Mouse (Mus musculus): ENCODE results near the gene Kantr. TPM values are rescaled to one million over a fixed set of nuclear protein-coding genes. Genes with fewer than 3 reads are reported as not detected.

The Kantr gene
- polyA plus RNA-seq, 1 experiment from 2014 or later, result 2.5 TPM

- Histone ChIP-seq H3K27me3 (no peaks in the 10 kb centered on the region), H3K9me3 (replicated peaks) (no peaks in the 10 kb centered on the region), H3K4me2 (no peak overlapping the region), H3K36me3 (peaks cover 19% of the 10 kb centered on the region), H3K4me1 (replicated peaks) (peaks cover 18% of the 10 kb centered on the region), H3K9ac (no peak overlapping the region), H3K4me3 (replicated peaks) (no peak overlapping the region), H3K27ac (no peak overlapping the region)
- WGBS (ENCODE audit: insufficient replicate concordance), result 81% methylated on average over 6 of the region's 6 CpGs
- no peak for ATAC-seq (ENCODE audit: low read depth)
- no peak for DNase-seq
These were observed 47.9 kb downstream of the Kantr start for GRCm38 (mm10) chrX:152279384-152279783.

GRCm38 (mm10) chrX:152271189-152271588, 56.1 kb downstream of the Kantr start:
- Histone ChIP-seq H3K9me3 (replicated peaks) (no peaks in the 10 kb centered on the region), H3K9ac (no peak overlapping the region), H3K4me2 (no peak overlapping the region), H3K4me3 (replicated peaks) (no peak overlapping the region), H3K4me1 (replicated peaks) (no peaks in the 10 kb centered on the region), H3K36me3 (peaks cover 96% of the 10 kb centered on the region), H3K27me3 (no peaks in the 10 kb centered on the region), H3K27ac (no peak overlapping the region)
- ATAC-seq (ENCODE audit: low read depth) (no peak), DNase-seq (no peak)
- WGBS (ENCODE audit: insufficient replicate concordance), result 89% methylated on average over 11 of the region's 11 CpGs

Other genes with a start within 250 kb of the Kantr start
- 0.51 and 0.60 TPM in 2 replicates for gene Iqsec2, start 183.2 kb downstream of the Kantr start, polyA plus RNA-seq (2015; fragmentation: Nextera tagmentation; extraction: Ambion mirVana)
- gene Kdm5c, start 94.5 kb downstream of the Kantr start, polyA plus RNA-seq (2015; fragmentation: Nextera tagmentation; extraction: Ambion mirVana), result 18.2 and 25.7 TPM in 2 replicates
- gene Tspyl2, start 14.9 kb upstream of the Kantr start, polyA plus RNA-seq (2015; fragmentation: Nextera tagmentation; extraction: Ambion mirVana), result 6.1 and 7.4 TPM in 2 replicates
- 0.17 and 0.24 TPM in 2 replicates for gene Gpr173, start 41.2 kb upstream of the Kantr start, polyA plus RNA-seq (2015; fragmentation: Nextera tagmentation; extraction: Ambion mirVana)
- not detected in 2 replicates for gene Cldn34a, start 235.8 kb upstream of the Kantr start, polyA plus RNA-seq (2015; fragmentation: Nextera tagmentation; extraction: Ambion mirVana)